Mouse (Mus musculus) embryonic facial prominence, embryonic 13.5 days (tissue): ENCODE results near the gene Crb1. TPM values are rescaled to one million over a fixed set of nuclear protein-coding genes. Genes with fewer than 3 reads are reported as not detected.
"Not testable (repeated sequence)": the region's sequence is repeated elsewhere in the genome, so short reads cannot be mapped to it uniquely, and the experiment has no call there.

Source experiments
- ATAC-seq: fragments of 200-750 bp; cut with Nextera tagmentation; 2 replicates; pipeline ENCODE4 v1.8.0; 2017; ENCODE audit warnings: low read depth; ENCODE audit not compliant: insufficient number of reproducible peaks, insufficient read depth, low FRiP score, low TSS enrichment
- H3K27ac ChIP-seq: fragments of 300-500 bp; sonication (generic); 2 replicates; pipeline ENCODE4 v1.5.1; 2015; ENCODE audit warnings: moderate library complexity, mild to moderate bottlenecking, inconsistent platforms
- H3K27me3 ChIP-seq: fragments of 300-500 bp; sonication (generic); 2 replicates; pipeline ENCODE4 v1.6.1; 2015; ENCODE audit warnings: mild to moderate bottlenecking, inconsistent platforms
- H3K36me3 ChIP-seq: fragments of 300-500 bp; sonication (generic); 2 replicates; pipeline ENCODE4 v1.6.1; 2015; ENCODE audit warnings: mild to moderate bottlenecking, inconsistent platforms
- H3K4me1 ChIP-seq: fragments of 300-500 bp; sonication (generic); 2 replicates; pipeline ENCODE4 v1.6.1; 2015; ENCODE audit warnings: inconsistent platforms
- H3K4me2 ChIP-seq: fragments of 300-500 bp; sonication (generic); 2 replicates; pipeline ENCODE4 v1.6.1; 2015; ENCODE audit warnings: moderate library complexity, mild to moderate bottlenecking, inconsistent platforms
- H3K4me3 ChIP-seq: fragments of 300-500 bp; sonication (generic); 2 replicates; pipeline ENCODE4 v1.5.1; 2015; ENCODE audit warnings: mild to moderate bottlenecking, inconsistent platforms
- H3K9ac ChIP-seq: fragments of 300-500 bp; sonication (generic); 2 replicates; pipeline ENCODE4 v1.6.1; 2015; ENCODE audit warnings: mild to moderate bottlenecking, inconsistent platforms
- H3K9me3 ChIP-seq: fragments of 300-500 bp; sonication (generic); 2 replicates; pipeline ENCODE4 v1.6.1; 2016; ENCODE audit warnings: inconsistent platforms
- WGBS: fragments of 180-500 bp; shearing (Covaris S2); methylation state at CpG from one replicate; pipeline ENCODE4 v1.1.7; 2015; ENCODE audit warnings: mixed read lengths; 5-methylcytosine and 5-hydroxymethylcytosine counted together
- polyA plus RNA-seq: library from polyadenylated mRNA; unstranded; fragments of >200 nt; fragmentation: Nextera tagmentation; extraction: Ambion mirVana; gene quantifications from 2 replicates; pipeline ENCODE4 v1.2.1, GENCODE M21; 2015

Crb1 gene
- polyA plus RNA-seq = 0.08 TPM in 1 of 2 replicates, not detected in the other

DNA sequence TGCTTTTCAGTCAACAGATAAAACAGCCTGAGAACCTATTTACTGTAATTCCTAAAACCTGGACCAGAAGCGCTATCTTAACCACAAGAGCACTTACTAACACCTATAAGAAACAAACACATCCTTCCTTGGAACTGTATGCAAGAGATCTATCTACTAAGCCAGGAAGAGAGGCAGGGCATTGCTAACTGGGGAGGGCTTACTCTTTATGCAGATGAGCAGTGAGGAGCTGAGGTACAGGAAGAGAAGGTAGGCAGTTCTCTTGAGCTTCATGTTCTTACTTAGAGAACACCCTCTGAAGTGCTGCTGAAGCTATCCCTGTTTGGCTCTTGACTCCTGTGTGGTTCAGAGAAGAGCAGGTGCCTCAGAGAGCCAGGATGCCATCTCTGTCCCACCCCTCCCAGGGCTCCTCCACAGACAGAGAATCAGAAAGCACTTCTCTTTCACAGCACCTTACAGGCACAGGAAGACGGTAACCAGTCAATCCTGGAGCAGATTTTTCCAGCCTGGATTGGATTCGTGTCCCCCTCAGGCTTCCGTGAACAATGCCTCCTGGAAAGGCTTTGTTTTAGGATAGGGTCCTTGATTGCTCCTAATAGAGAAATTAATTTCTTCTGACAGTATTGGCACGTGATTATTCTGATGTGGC is at the start of gene Crb1:
TSS of gene Crb1 (minus strand) at position 463 of the 649 bp plus-strand sequence.
- no peak for ATAC-seq
- no peak within 1 kb of the TSS for H3K4me3 ChIP-seq
- no peaks in the 10 kb centered on the region for H3K9me3 ChIP-seq
- H3K27ac ChIP-seq = no peak within 1 kb of the TSS
- H3K27me3 ChIP-seq = no peaks in the 10 kb centered on the region
- peaks cover 4% of the 10 kb centered on the region; the same call in 1 of the 2 replicates for H3K4me1 ChIP-seq
- WGBS = 10% methylated on average over 5 of the region's 5 CpGs
- no peak within 1 kb of the TSS for H3K9ac ChIP-seq
- no peaks in the 10 kb centered on the region for H3K36me3 ChIP-seq
- peak within 1 kb of the TSS; percentile 11; the same call in 1 of the 2 replicates for H3K4me2 ChIP-seq

DNA sequence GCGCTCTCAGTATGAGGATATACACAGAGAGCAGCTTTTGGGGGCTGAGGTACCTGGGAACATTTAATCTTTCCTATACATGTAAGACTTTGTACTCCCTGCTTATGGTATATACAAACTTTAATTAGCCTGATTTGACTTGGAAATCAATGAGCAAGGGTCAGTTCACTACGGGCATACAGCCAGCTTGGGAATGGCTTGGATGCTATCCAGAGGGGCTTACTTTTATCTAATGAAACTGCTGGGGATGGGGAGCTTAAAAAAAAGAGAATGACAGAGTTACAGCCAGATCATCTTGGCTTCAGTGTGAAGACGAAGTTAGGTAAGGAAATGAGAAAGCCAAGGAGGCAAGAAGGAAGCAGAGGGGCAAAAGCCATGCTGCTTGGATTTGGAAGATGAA is 48.1 kb upstream of the Crb1 start:
- H3K4me1 ChIP-seq = peaks cover 31% of the 10 kb centered on the region
- no peak overlapping the region for H3K27ac ChIP-seq
- peaks cover 14% of the 10 kb centered on the region for H3K36me3 ChIP-seq
- no peak for ATAC-seq
- H3K9ac ChIP-seq = peak overlapping the region; percentile 58; the same call in 1 of the 2 replicates
- H3K27me3 ChIP-seq = no peaks in the 10 kb centered on the region
- H3K9me3 ChIP-seq = no peaks in the 10 kb centered on the region
- 50% methylated on average over 3 of the region's 3 CpGs for WGBS
- peak overlapping the region; percentile 31 for H3K4me3 ChIP-seq
- H3K4me2 ChIP-seq = peak overlapping the region; percentile 61

DNA sequence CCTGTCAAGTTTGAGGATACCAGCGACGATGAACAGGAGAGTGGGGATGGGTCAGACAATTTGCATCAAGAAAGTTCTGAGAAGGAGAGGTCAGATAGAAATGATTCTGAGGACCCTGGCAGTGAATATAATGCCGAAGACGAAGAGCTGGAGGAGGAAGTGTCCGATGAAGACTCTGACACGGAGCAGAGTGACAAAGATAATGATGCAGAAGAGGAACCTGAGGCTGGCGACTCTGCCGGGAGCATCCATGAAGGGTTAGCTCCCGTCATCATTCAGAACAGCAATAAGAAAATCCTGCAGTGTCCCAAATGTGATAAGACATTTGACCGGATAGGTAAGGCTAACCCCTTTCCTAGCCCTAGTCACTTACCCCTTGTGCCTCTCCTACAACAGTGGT is 47.0 kb upstream of the Crb1 start:
- H3K36me3 ChIP-seq = peaks cover 5% of the 10 kb centered on the region
- peak overlapping the region; percentile 86 for H3K4me3 ChIP-seq
- H3K27ac ChIP-seq = no peak overlapping the region
- peaks cover 31% of the 10 kb centered on the region for H3K4me1 ChIP-seq
- no peak for ATAC-seq
- H3K9ac ChIP-seq = peak overlapping the region; percentile 95
- H3K27me3 ChIP-seq = no peaks in the 10 kb centered on the region
- H3K4me2 ChIP-seq = peak overlapping the region; percentile 71
- H3K9me3 ChIP-seq = no peaks in the 10 kb centered on the region
- WGBS = 63% methylated on average over 10 of the region's 10 CpGs

DNA sequence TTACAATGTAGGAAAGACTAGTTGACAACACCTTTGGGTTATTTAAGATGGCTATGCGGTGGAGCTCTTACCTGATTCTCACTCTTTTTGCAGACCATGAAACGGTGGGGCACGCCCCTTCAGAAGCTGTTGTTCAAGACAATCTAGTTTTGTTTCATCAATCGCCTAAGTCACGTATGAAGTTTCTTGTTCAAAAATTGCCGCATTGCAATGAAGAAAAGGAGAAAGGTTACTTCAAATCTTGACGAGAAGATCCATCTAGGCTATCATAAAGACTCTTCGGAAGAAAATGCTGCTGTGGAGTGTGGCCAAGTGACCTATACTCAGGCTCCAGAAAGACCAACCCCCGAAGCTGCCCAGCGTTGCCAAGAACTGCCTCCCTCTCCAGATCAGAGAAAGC is 46.0 kb upstream of the Crb1 start:
- H3K36me3 ChIP-seq = peaks cover 4% of the 10 kb centered on the region
- H3K4me2 ChIP-seq = peak overlapping the region; percentile 71
- H3K27ac ChIP-seq = peak overlapping the region; percentile 90; the same call in 1 of the 2 replicates
- H3K9me3 ChIP-seq = no peaks in the 10 kb centered on the region
- peaks cover 31% of the 10 kb centered on the region for H3K4me1 ChIP-seq
- 20% methylated on average over 10 of the region's 10 CpGs for WGBS
- peak overlapping the region; percentile 86 for H3K4me3 ChIP-seq
- ATAC-seq = no peak
- no peaks in the 10 kb centered on the region for H3K27me3 ChIP-seq
- H3K9ac ChIP-seq = peak overlapping the region; percentile 95

DNA sequence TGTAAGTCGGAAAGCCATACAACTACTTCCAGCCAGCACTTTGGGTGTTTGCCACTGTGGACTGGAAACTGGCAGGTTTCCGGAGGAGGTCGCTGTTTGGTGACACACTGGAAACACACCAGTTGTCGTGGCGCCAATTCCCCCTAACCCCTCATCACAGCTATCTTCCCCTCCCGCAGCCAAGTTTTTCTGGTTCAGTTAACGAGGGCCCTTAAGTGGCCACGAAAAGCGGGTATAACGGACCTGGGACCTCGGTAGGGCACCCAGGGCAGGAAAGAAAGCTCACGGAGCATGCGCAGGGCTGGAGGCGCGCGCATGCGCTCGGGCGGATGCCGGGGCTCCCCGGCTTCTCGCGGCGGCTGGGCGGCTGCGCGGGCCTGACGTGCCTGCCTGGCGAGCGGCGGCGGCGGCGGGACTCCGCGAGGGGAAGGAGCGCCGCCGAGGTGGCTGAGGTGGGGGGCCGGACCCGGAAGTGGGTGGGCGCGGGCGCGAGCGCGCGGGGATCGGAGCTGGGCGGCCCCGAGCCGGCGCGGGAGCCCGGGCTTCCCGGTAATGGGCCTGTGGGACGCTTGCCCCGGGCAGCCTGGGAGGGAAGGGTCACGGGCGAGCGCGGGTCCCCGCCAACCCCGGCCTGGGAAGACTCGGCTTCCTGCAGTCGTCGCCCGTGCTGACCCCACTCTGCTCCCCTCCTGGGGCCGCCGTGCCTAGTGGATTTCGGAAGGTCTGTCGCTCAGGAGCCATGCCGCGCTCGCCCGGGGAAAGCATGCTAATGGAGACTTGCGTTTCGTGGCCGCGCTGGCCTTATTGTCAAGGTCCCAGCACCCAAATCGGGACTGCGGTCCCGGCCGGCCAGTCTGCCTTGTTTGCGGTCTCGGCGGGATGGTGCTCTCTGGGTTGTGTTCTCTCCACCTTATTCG is 45.2 kb upstream of the Crb1 start, which contains the start of gene Zbtb41:
TSS of gene Zbtb41 (plus strand) at position 414 of the 917 bp plus-strand sequence.
- peaks cover 3% of the 10 kb centered on the region for H3K36me3 ChIP-seq
- ATAC-seq = peak; percentile 95
- WGBS = under 1% methylated on average over 83 of the region's 88 CpGs

DNA sequence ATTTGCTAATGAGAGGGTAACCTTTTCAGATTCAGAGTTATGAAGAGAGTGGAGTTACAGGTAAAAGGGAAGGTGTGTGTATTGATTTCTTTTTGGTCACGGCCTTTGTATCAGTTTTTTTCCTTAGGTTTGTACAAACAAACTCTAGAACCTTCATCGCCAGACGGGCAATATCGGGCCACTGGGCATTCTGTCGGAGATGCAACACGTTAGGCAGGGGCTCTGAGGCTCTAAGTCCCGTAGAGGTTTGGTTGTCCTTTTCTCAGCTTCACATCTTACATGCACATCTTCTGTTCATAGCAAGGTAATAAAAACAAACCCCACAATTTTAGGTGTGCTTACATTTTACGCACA is 44.6 kb upstream of the Crb1 start:
- H3K27ac ChIP-seq = peak overlapping the region; percentile 90; the same call in 1 of the 2 replicates

More for the DNA sequence above, 45.2 kb upstream of the Crb1 start, which contains the start of gene Zbtb41:
- H3K9me3 ChIP-seq = no peaks in the 10 kb centered on the region
- peak within 1 kb of the TSS; percentile 71 for H3K4me2 ChIP-seq
- peak within 1 kb of the TSS; percentile 95 for H3K9ac ChIP-seq
- peak within 1 kb of the TSS; percentile 86 for H3K4me3 ChIP-seq
- peaks cover 30% of the 10 kb centered on the region for H3K4me1 ChIP-seq
- H3K27me3 ChIP-seq = no peaks in the 10 kb centered on the region
- H3K27ac ChIP-seq = peak within 1 kb of the TSS; percentile 90

DNA sequence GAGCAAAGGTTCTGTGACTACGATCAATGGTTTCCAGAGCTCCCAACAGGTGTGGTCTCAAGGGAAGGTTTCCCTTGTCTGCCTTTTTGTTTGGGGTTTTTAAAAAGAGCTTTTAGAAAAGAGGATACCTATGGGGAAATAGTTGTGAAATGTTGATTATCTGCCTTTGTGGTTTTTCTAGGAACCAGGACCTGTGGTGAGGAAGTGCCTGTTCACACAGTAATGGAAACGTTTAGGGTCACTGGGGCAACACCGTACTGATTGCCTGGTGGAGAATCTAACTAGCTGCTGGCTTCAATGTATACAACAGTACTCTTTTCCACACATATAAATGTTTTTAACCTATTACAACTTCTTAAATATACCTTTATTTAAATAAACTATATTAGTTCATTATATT is 36.6 kb upstream of the Crb1 start:
- no peaks in the 10 kb centered on the region for H3K4me1 ChIP-seq
- H3K9ac ChIP-seq = no peak overlapping the region
- H3K27ac ChIP-seq = no peak overlapping the region
- 80% methylated on average over 3 of the region's 3 CpGs for WGBS
- no peaks in the 10 kb centered on the region for H3K27me3 ChIP-seq
- no peak overlapping the region for H3K4me3 ChIP-seq
- ATAC-seq = no peak
- H3K36me3 ChIP-seq = no peaks in the 10 kb centered on the region
- no peak overlapping the region for H3K4me2 ChIP-seq
- H3K9me3 ChIP-seq = no peaks in the 10 kb centered on the region

More for the DNA sequence above, 44.6 kb upstream of the Crb1 start:
- ATAC-seq = no peak
- Histone ChIP-seq H3K4me2 (peak overlapping the region; percentile 71), H3K4me3 (peak overlapping the region; percentile 86), H3K36me3 (no peaks in the 10 kb centered on the region), H3K9ac (peak overlapping the region; percentile 95), H3K9me3 (no peaks in the 10 kb centered on the region), H3K27me3 (no peaks in the 10 kb centered on the region), H3K4me1 (peaks cover 27% of the 10 kb centered on the region)
- WGBS = 6% methylated on average over 8 of the region's 8 CpGs

DNA sequence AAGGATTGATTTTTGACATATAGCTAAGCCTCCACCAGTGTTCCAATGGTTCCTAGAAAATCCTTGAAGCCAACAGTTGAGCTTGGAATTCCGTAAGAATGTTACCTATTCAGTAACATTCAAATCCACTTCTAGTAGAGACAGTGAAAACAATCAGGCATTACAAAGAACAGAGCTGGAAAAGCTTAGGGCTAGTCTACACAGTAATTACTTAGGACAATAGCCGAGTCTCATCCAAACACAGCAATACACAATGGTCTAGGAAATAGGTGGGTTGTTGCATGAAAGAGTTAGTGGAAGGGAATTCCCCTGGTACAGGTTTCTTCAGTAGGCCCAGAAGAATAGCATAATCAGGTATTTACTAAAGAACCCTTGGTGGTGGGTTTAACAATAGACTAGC is 35.5 kb upstream of the Crb1 start:
- 78% methylated on average over 2 of the region's 2 CpGs for WGBS
- H3K36me3 ChIP-seq, ATAC-seq, H3K27me3 ChIP-seq, H3K27ac ChIP-seq, H3K4me1 ChIP-seq, H3K9ac ChIP-seq, H3K9me3 ChIP-seq, H3K4me2 ChIP-seq, H3K4me3 ChIP-seq: not testable (repeated sequence)

DNA sequence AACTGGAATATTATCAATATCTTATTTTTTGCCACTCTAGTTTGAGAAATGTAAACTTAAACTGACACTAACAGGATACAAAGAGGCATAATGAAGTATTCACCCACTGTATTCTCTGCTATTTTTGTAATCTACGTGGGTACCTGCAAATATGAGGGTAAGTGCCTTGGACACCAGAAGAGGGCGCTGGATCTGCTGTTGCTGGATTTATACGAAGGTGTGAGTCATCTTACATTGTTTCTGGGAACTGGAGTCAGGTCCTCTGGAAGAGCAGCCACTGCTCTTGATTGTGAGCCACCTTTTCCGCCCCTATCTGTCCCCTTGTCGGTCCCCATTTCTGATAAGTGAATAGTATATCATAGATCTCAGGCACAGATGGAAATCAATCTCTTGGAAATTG is 30.8 kb upstream of the Crb1 start:
- ATAC-seq = no peak
- H3K4me1 ChIP-seq = no peaks in the 10 kb centered on the region
- no peaks in the 10 kb centered on the region for H3K27me3 ChIP-seq
- H3K4me3 ChIP-seq = no peak overlapping the region
- WGBS = 59% methylated on average over 5 of the region's 5 CpGs
- H3K36me3 ChIP-seq = no peaks in the 10 kb centered on the region
- H3K4me2 ChIP-seq = no peak overlapping the region
- H3K27ac ChIP-seq = no peak overlapping the region
- H3K9me3 ChIP-seq = no peaks in the 10 kb centered on the region
- H3K9ac ChIP-seq = no peak overlapping the region

DNA sequence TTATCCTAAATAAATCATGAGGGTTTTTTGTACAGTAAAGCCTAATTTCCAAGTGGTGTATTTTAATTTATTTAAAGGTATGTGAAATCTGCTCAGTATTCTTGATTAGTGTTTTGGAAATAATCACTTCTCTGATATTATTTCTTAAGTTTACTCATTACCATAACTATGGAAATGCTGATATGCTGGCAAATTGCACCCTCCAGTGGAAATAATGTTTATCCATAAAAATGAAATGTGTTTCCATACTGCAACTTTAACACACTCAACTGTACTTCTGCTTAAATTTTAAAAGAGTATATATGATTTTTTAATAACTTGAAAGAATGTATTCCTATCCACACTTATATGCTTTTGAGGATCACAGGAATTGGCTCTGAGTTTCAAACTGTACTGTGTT is 28.9 kb upstream of the Crb1 start:
- no peak overlapping the region for H3K27ac ChIP-seq
- no peaks in the 10 kb centered on the region for H3K9me3 ChIP-seq
- H3K4me3 ChIP-seq = no peak overlapping the region
- no peaks in the 10 kb centered on the region for H3K4me1 ChIP-seq
- H3K27me3 ChIP-seq = no peaks in the 10 kb centered on the region
- no peak overlapping the region for H3K9ac ChIP-seq
- ATAC-seq = no peak
- no peaks in the 10 kb centered on the region for H3K36me3 ChIP-seq
- no peak overlapping the region for H3K4me2 ChIP-seq

DNA sequence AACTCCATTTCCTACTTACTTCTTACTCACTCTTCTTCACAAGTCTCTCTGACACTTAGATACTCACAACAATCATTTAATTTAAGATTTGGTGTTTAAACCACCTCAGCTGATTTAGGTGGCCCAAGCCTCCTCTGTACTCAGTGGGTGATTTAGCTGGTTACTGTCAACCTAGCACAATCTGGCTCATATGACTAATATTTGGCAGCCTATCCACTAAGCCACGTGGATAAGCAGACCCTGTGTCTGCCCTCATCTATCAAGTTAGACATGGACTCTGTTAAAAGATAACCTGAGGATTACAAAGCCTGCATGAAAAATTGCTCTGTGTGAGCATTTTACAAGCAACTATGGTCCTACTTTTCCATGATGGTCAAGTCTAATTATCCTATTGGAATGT is 19.7 kb upstream of the Crb1 start:
- ATAC-seq = no peak
- no peak overlapping the region for H3K27ac ChIP-seq
- H3K27me3 ChIP-seq = no peaks in the 10 kb centered on the region
- H3K9me3 ChIP-seq = no peaks in the 10 kb centered on the region
- H3K9ac ChIP-seq = no peak overlapping the region
- H3K36me3 ChIP-seq = no peaks in the 10 kb centered on the region
- H3K4me2 ChIP-seq = no peak overlapping the region
- 49% methylated on average over 1 of the region's 1 CpGs for WGBS
- no peaks in the 10 kb centered on the region for H3K4me1 ChIP-seq
- H3K4me3 ChIP-seq = no peak overlapping the region
